Mouse (Mus musculus) CH12.LX (cell line): Measurements from ENCODE around the gene Syne1. TPM values are rescaled to one million over a fixed set of nuclear protein-coding genes. Genes with fewer than 3 reads are reported as not detected.

Experiments
- DNase-seq: peaks from one replicate; pipeline ENCODE4 v3.0.0-alpha.2; 2013; ENCODE audit errors: extremely low read depth
- H3K27ac ChIP-seq: 2 replicates; pipeline ENCODE4 v1.5.1; 2012; ENCODE audit warnings: low read depth, mild to moderate bottlenecking, control low read depth, moderate library complexity; ENCODE audit not compliant: insufficient read depth
- H3K27me3 ChIP-seq: replicated peaks from 2 replicates; pipeline ENCODE3; 2012; ENCODE audit warnings: inconsistent platforms
- H3K36me3 ChIP-seq, 2 experiments: replicated peaks in 1 of 2; 2 replicates each; pipeline versions ENCODE3 to v1.6.1; 2012; ENCODE audit warnings: inconsistent platforms in 1 of 2, low read length in 1 of 2, mild to moderate bottlenecking in 1 of 2, mixed read lengths in 1 of 2, moderate library complexity in 1 of 2; ENCODE audit not compliant: control insufficient read depth in 1 of 2, insufficient read depth in 1 of 2
- H3K4me1 ChIP-seq, 2 experiments: 2 replicates each; pipeline ENCODE4 v1.6.1; 2012; ENCODE audit warnings: inconsistent platforms in 1 of 2, moderate library complexity in 1 of 2; ENCODE audit not compliant: insufficient read depth in 2 of 2, control insufficient read depth in 1 of 2
- H3K4me2 ChIP-seq: 2 replicates; pipeline ENCODE4 v1.6.1; 2012; ENCODE audit warnings: low read depth, mild to moderate bottlenecking, control low read depth; ENCODE audit not compliant: poor library complexity, insufficient read depth, severe bottlenecking
- H3K4me3 ChIP-seq, 3 experiments: fragments of 150-350 bp in 1 of 3; sonication (generic) in 1 of 3; replicated peaks in 1 of 3; 2 replicates each; pipeline versions ENCODE3 to v1.5.1; 2011 to 2012; ENCODE audit warnings: low read depth in 2 of 3, low read length in 2 of 3, mild to moderate bottlenecking in 2 of 3, moderate library complexity in 2 of 3, control low read depth in 1 of 3, improper control_type of control experiment in 1 of 3, inconsistent platforms in 1 of 3, mixed read lengths in 1 of 3; ENCODE audit not compliant: poor library complexity in 1 of 3
- H3K79me2 ChIP-seq: replicated peaks from 2 replicates; pipeline ENCODE4 v1.6.1; 2012; ENCODE audit warnings: mild to moderate bottlenecking, moderate library complexity; ENCODE audit not compliant: control insufficient read depth, poor library complexity, insufficient read depth, severe bottlenecking; ENCODE audit errors: extremely low read depth
- H3K9ac ChIP-seq: 2 replicates; pipeline ENCODE4 v1.6.1; 2012; ENCODE audit warnings: low read depth, mild to moderate bottlenecking, control low read depth, moderate library complexity; ENCODE audit not compliant: insufficient read depth
- H3K9me3 ChIP-seq: replicated peaks from 2 replicates; pipeline ENCODE3; 2012; ENCODE audit warnings: low read length, inconsistent platforms, mixed read lengths
- CHD1 ChIP-seq: IDR thresholded peaks from 2 replicates; pipeline ENCODE4 v1.6.1; 2012; ENCODE audit warnings: low read depth, low read length, improper control_type of control experiment, inconsistent platforms
- CHD2 ChIP-seq: IDR thresholded peaks from 2 replicates; pipeline ENCODE4 v1.6.1; 2011; ENCODE audit warnings: low read length, improper control_type of control experiment
- CTCF ChIP-seq, 2 experiments: IDR thresholded peaks in 1 of 2; conservative IDR thresholded peaks in 1 of 2; 2 replicates each; pipeline ENCODE4 v1.5.1; 2011 to 2012; ENCODE audit warnings: low read depth in 2 of 2, low read length in 2 of 2, improper control_type of control experiment in 1 of 2, inconsistent platforms in 1 of 2, mild to moderate bottlenecking in 1 of 2, moderate library complexity in 1 of 2
- HCFC1 ChIP-seq: IDR thresholded peaks from 2 replicates; pipeline ENCODE4 v1.6.1; 2012; ENCODE audit warnings: low read depth, mild to moderate bottlenecking, inconsistent platforms, low read length, improper control_type of control experiment
- IRF4 ChIP-seq: IDR thresholded peaks from 2 replicates; pipeline ENCODE4 v1.6.1; 2014; ENCODE audit warnings: low read depth, mild to moderate bottlenecking, inconsistent platforms, low read length, improper control_type of control experiment
- JUND ChIP-seq: conservative IDR thresholded peaks from 2 replicates; pipeline ENCODE4 v1.6.1; 2011; ENCODE audit warnings: low read depth, low read length, improper control_type of control experiment
- KAT2A ChIP-seq: IDR thresholded peaks from 2 replicates; pipeline ENCODE4 v1.6.1; 2012; ENCODE audit warnings: low read length, improper control_type of control experiment, inconsistent platforms; ENCODE audit not compliant: insufficient replicate concordance
- MEF2A ChIP-seq: IDR thresholded peaks from 2 replicates; pipeline ENCODE4 v1.6.1; 2014; ENCODE audit warnings: low read depth, mild to moderate bottlenecking, inconsistent platforms, low read length, improper control_type of control experiment, borderline replicate concordance
- MYC ChIP-seq: IDR thresholded peaks from 2 replicates; pipeline ENCODE4 v1.6.1; 2011; ENCODE audit warnings: low read depth, mild to moderate bottlenecking, improper control_type of control experiment, low read length
- NELFE ChIP-seq: IDR thresholded peaks from 2 replicates; pipeline ENCODE4 v1.6.1; 2011; ENCODE audit warnings: low read depth, low read length, improper control_type of control experiment
- POLR2AphosphoS2 ChIP-seq: IDR thresholded peaks from 2 replicates; pipeline ENCODE4 v1.6.1; 2011; ENCODE audit warnings: low read depth, low read length, improper control_type of control experiment
- RAD21 ChIP-seq: IDR thresholded peaks from 2 replicates; pipeline ENCODE4 v1.6.1; 2011; ENCODE audit warnings: low read depth, mild to moderate bottlenecking, low read length, improper control_type of control experiment, moderate library complexity
- RCOR1 ChIP-seq: conservative IDR thresholded peaks from 2 replicates; pipeline ENCODE4 v1.6.1; 2012; ENCODE audit warnings: low read depth, mild to moderate bottlenecking, inconsistent platforms, low read length, improper control_type of control experiment
- SIN3A ChIP-seq: IDR thresholded peaks from 2 replicates; pipeline ENCODE4 v1.6.1; 2012; ENCODE audit warnings: low read length, improper control_type of control experiment, inconsistent platforms
- SMC3 ChIP-seq: IDR thresholded peaks from 2 replicates; pipeline ENCODE4 v1.6.1; 2011; ENCODE audit warnings: low read depth, low read length, improper control_type of control experiment
- TCF12 ChIP-seq: IDR thresholded peaks from 2 replicates; pipeline ENCODE4 v1.6.1; 2014; ENCODE audit warnings: low read depth, mild to moderate bottlenecking, inconsistent platforms, low read length, improper control_type of control experiment
- UBTF ChIP-seq: IDR thresholded peaks from 2 replicates; pipeline ENCODE4 v1.6.1; 2012; ENCODE audit warnings: low read depth, mild to moderate bottlenecking, inconsistent platforms, low read length, improper control_type of control experiment, moderate library complexity
- USF1 ChIP-seq: IDR thresholded peaks from 2 replicates; pipeline ENCODE4 v1.6.1; 2014; ENCODE audit warnings: low read depth, mild to moderate bottlenecking, inconsistent platforms, low read length, improper control_type of control experiment
- ZKSCAN1 ChIP-seq: IDR thresholded peaks from 2 replicates; pipeline ENCODE4 v1.6.1; 2012; ENCODE audit warnings: low read depth, inconsistent platforms, low read length, improper control_type of control experiment, borderline replicate concordance
- ZMIZ1 ChIP-seq: IDR thresholded peaks from 2 replicates; pipeline ENCODE4 v1.6.1; 2012; ENCODE audit warnings: low read depth, mild to moderate bottlenecking, inconsistent platforms, low read length, improper control_type of control experiment
- ZNF384 ChIP-seq: IDR thresholded peaks from 2 replicates; pipeline ENCODE4 v1.6.1; 2012; ENCODE audit warnings: low read depth, low read length, improper control_type of control experiment, inconsistent platforms
- dilution Hi-C: fragments of 300-500 bp; cut with MboI; formaldehyde crosslinking; loops from 2 replicates; pipeline ENCODE4 v1.14.3; 2020; ENCODE audit warnings: low sequenced_read_pairs; ENCODE audit not compliant: extremely low pct_unique_long_range_greater_than_20kb, extremely low pct_ligation_motif_present
- in situ Hi-C: fragments of 300-500 bp; cut with MboI; formaldehyde crosslinking; loops from 3 replicates; pipeline ENCODE4 v1.14.3; 2019; ENCODE audit warnings: low sequenced_read_pairs, low pct_ligation_motif_present, low pct_unique_long_range_greater_than_20kb, mixed read lengths
- polyA plus RNA-seq: library from polyadenylated mRNA; unstranded; fragments of >175 nt; gene quantifications from 2 replicates; pipeline ENCODE4 v1.2.1, GENCODE M21; 2012; ENCODE audit warnings: low read depth; ENCODE audit not compliant: insufficient read length
- total RNA-seq, 2 experiments: library from RNA; depleted of rRNA; stranded (reverse); fragments of 300-350 nt in 1 of 2; fragments of >200 nt in 1 of 2; gene quantifications; 2 replicates each; pipeline ENCODE4 v1.2.3; 2012 to 2014

Gene Syne1
- total and polyA plus RNA-seq, 3 experiments: 3.1 to 7.6 (median 3.6) TPM

DNA sequence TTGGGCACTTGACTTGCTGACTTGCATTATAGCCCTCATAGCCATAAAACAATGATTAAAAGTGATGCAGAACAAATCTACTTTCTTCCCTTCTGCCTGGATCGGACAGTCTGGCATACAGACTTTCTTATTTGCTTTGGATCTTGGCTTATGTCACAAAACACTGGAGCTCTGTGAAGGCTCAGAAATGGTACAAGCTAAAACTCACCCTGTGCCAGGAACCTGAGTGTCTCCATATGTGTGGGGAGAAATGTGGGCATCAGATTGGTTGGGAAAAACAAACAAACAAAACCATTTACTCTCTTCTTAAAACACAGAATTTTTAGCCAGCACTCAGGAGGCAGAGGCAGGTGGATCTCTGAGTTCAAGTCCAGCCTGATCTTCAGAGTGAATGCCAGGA is 30.6 kb downstream of the Syne1 start:
- Histone ChIP-seq H3K9ac (no peak overlapping the region), H3K9me3 (no peaks in the 10 kb centered on the region), H3K4me2 (no peak overlapping the region), H3K27me3 (no peaks in the 10 kb centered on the region), H3K27ac (no peak overlapping the region), H3K4me1 (peaks cover 3 to 17% of the 10 kb centered on the region in 2 experiments; a peak in 3 of 4 replicates), H3K79me2 (no peaks in the 10 kb centered on the region), H3K4me3 (no peak overlapping the region), H3K36me3 (no peaks in the 10 kb centered on the region)
- dilution Hi-C loops: no loop called here
- TF ChIP-seq JUND (no peak), CHD2 (no peak), SIN3A (no peak), RCOR1 (no peak), CHD1 (no peak), ZMIZ1 (no peak), MYC (no peak), HCFC1 (no peak), ZNF384 (no peak), USF1 (no peak), TCF12 (no peak)
- in situ Hi-C loops: no loop called here
- no peak for DNase-seq

DNA sequence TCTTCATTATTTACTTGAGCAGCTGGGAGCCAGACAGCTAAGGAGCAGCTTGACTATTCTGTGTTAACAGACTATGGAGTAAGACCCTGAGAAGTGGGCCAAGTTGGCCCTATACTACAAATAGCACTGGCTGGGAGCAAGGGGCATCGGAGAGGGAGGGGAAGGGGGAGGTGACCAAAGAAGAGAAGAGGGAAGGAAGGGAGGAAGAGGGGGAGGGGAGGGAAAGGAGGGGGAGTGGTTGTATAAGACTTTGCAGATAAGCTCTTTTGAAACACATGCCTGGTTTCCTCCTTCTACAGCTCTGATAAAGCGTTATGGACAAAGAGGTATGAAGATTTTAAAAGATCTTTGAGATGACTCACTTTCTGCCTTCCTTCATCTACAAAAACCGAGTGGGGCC is 36.0 kb downstream of the Syne1 start:
- Histone ChIP-seq H3K79me2 (no peaks in the 10 kb centered on the region), H3K27ac (no peak overlapping the region), H3K9me3 (no peaks in the 10 kb centered on the region), H3K9ac (no peak overlapping the region), H3K36me3 (no peaks in the 10 kb centered on the region), H3K4me1 (peaks cover 0 to 5% of the 10 kb centered on the region in 2 experiments; a peak in 1 of 4 replicates), H3K27me3 (no peaks in the 10 kb centered on the region), H3K4me3 (no peak overlapping the region), H3K4me2 (no peak overlapping the region; the same call in 1 of the 2 replicates)
- TF ChIP-seq CTCF (conservative IDR thresholded peaks at IDR 0.05 in 1 of 2, IDR thresholded peaks at IDR 0.05 in 1 of 2; ENCODE audit: low read depth in 2 of 2, low read length in 2 of 2): no peak
- TF ChIP-seq RCOR1: no peak
- no peak for TF ChIP-seq RAD21
- no peak for TF ChIP-seq NELFE
- no peak for TF ChIP-seq SIN3A
- no peak for TF ChIP-seq UBTF
- no peak for TF ChIP-seq POLR2AphosphoS2
- TF ChIP-seq MYC: no peak
- TF ChIP-seq MEF2A: no peak
- no peak for TF ChIP-seq TCF12
- TF ChIP-seq IRF4: no peak
- TF ChIP-seq SMC3: no peak
- TF ChIP-seq ZMIZ1: no peak
- no peak for TF ChIP-seq ZKSCAN1
- TF ChIP-seq KAT2A: no peak
- dilution Hi-C loops (no loop called here), in situ Hi-C loops (no loop called here)
- DNase-seq: no peak
